Mouse (Mus musculus) heart, embryonic 10.5 days (tissue): ENCODE results near the gene Gm20388. TPM values are rescaled to one million over a fixed set of nuclear protein-coding genes. Genes with fewer than 3 reads are reported as not detected.

Experiments used
- DNase-seq: peaks from one replicate; pipeline ENCODE4 v3.0.0-alpha.2; 2017; ENCODE audit warnings: low spot score
- H3K27ac ChIP-seq: fragments of 300-500 bp; sonication (generic); 2 replicates; pipeline ENCODE4 v1.5.1; 2016; ENCODE audit warnings: mild to moderate bottlenecking
- H3K27me3 ChIP-seq: fragments of 300-500 bp; sonication (generic); 2 replicates; pipeline ENCODE4 v1.6.1; 2016; ENCODE audit warnings: mild to moderate bottlenecking; ENCODE audit not compliant: poor library complexity, insufficient read depth, severe bottlenecking
- H3K36me3 ChIP-seq: fragments of 300-500 bp; sonication (generic); 2 replicates; pipeline ENCODE4 v1.6.1; 2016; ENCODE audit warnings: mild to moderate bottlenecking, moderate library complexity
- H3K4me1 ChIP-seq: fragments of 300-500 bp; sonication (generic); 2 replicates; pipeline ENCODE4 v1.6.1; 2016; ENCODE audit warnings: mild to moderate bottlenecking
- H3K4me3 ChIP-seq: fragments of 300-500 bp; sonication (generic); 2 replicates; pipeline ENCODE4 v1.5.1; 2016; ENCODE audit warnings: mild to moderate bottlenecking, moderate library complexity
- H3K9me3 ChIP-seq: fragments of 300-500 bp; sonication (generic); 2 replicates; pipeline ENCODE4 v1.6.1; 2016; ENCODE audit warnings: mild to moderate bottlenecking, moderate library complexity
- WGBS: fragments of 180-500 bp; shearing (Covaris S2); methylation state at CpG from one replicate; pipeline ENCODE4 v1.1.7; 2016; 5-methylcytosine and 5-hydroxymethylcytosine counted together
- polyA plus RNA-seq: library from polyadenylated mRNA; unstranded; fragments of >200 nt; fragmentation: Nextera tagmentation; extraction: Ambion mirVana; gene quantifications from 2 replicates; pipeline ENCODE4 v1.2.1, GENCODE M21; 2016

The Gm20388 gene
- polyA plus RNA-seq, 1 experiment from 2014 or later, result 4.5 TPM

DNA sequence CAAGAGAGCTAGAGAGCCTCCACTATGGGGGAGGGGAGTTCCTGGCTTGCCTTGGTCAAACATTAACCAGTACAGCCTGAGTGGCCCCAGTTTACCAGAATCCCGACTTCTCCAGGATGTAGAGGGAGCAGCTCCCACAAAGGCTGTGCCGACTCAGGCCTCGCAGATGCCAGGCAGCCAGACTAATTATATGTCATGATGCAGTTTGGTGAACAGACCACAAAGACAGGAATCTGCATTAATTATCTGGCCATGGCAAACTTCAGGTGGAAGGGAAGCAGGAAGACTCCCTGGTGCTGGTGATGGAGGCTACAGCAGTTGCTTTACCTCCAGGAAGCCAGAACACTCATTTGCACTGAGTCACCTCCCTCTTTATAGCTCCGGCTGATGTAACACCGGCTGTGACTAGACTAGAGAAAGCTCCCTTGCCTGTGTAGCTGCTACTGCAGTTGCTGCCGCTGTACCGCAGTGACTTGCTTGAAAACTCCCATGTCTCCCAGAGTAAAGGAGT is 1987.3 kb downstream of the Gm20388 start:
- no peak for DNase-seq
- H3K4me1 ChIP-seq, result peaks cover 69% of the 10 kb centered on the region
- no peaks in the 10 kb centered on the region for H3K9me3 ChIP-seq
- peaks cover 26% of the 10 kb centered on the region; the same call in 1 of the 2 replicates for H3K36me3 ChIP-seq
- no peaks in the 10 kb centered on the region; the same call in 1 of the 2 replicates for H3K27me3 ChIP-seq
- 23% methylated on average over 7 of the region's 7 CpGs for WGBS
- H3K4me3 ChIP-seq, result peak overlapping the region; percentile 34; the same call in 1 of the 2 replicates
- peak overlapping the region; percentile 87 for H3K27ac ChIP-seq

DNA sequence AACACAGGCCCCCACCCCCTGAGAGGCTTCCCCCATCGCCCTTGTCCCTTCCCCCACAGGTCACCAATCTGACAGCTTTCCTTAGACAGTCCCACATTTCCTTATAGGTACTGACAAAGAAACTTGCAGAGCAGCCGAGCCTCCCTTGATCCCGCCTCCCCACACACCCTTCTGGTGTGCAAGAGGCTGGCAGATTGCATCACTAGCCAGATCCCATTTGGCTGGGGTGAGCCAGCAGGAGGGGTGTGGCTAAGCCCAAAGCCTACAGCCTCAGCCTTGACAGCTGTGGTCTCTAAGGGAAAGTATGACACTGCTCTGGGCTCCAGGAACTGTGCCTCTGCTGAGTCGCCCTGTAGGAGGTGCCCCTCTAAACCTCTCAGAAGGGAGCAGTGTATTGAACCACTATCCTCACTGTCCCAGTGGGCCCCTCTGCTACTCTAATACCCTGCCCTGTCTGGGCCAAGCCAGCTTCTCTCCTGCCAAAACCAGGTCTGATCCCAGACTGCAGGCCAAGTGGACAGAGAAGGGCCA is 1987.8 kb downstream of the Gm20388 start:
- Histone ChIP-seq H3K27ac (peak overlapping the region; percentile 87), H3K9me3 (no peaks in the 10 kb centered on the region), H3K27me3 (no peaks in the 10 kb centered on the region; the same call in 1 of the 2 replicates), H3K4me1 (peaks cover 71% of the 10 kb centered on the region), H3K36me3 (peaks cover 26% of the 10 kb centered on the region; the same call in 1 of the 2 replicates), H3K4me3 (peak overlapping the region; percentile 34; the same call in 1 of the 2 replicates)
- WGBS, result 6% methylated on average over 4 of the region's 4 CpGs
- peak; percentile 96 for DNase-seq

DNA sequence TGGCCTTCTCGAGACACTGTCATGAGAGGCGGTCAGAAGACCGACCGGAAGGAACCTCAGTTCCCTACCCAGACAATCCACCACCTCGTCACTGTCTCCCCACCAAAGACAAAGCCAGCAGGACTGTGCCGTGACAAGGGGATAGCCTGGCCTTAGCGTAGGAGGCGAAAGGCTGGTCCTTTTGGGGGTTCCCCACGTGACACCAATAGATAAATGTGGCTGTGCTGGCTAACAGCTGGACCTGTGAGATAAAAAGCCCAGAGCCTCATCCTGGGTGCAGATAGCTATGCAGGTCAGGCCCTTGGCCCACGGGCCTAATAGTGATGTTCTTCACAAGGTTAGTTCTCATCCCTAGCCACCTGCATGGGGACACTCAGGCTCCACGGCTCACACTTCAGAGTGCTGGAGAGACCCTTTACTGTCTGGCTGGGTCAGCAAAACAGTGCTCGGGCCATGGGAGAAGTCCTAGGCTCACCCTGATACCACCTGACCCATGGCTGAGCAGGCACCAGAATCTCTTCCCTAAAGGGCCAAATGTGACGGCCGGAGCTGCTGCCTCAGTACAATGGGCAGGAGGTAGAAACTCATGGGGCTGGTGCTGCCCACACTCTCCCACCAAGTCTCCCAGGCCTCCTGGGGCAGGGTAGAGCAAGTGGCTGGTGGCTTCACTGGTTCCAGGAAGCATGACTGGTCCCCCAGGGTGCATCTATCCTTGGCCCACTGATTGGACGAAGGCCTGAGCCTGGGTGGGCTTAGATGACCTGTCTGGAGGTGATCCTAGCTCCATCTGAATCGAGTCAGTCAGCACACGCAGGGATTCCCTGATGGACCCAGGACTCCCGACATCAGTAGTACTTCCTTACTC is 1988.8 kb downstream of the Gm20388 start:
- Histone ChIP-seq H3K36me3 (peaks cover 17% of the 10 kb centered on the region; the same call in 1 of the 2 replicates), H3K9me3 (no peaks in the 10 kb centered on the region), H3K27me3 (no peaks in the 10 kb centered on the region; the same call in 1 of the 2 replicates), H3K4me1 (peaks cover 81% of the 10 kb centered on the region), H3K4me3 (no peak overlapping the region), H3K27ac (peak overlapping the region; percentile 87)
- DNase-seq, result peak; percentile 91
- 69% methylated on average over 18 of the region's 18 CpGs for WGBS

- 47% methylated on average over 8 of the region's 8 CpGs for WGBS
- no peaks in the 10 kb centered on the region for H3K36me3 ChIP-seq
- peak overlapping the region; percentile 85 for H3K27ac ChIP-seq
- peaks cover 84% of the 10 kb centered on the region for H3K4me1 ChIP-seq
- no peak for DNase-seq
- H3K4me3 ChIP-seq, result no peak overlapping the region
- H3K27me3 ChIP-seq, result no peaks in the 10 kb centered on the region; the same call in 1 of the 2 replicates
- no peaks in the 10 kb centered on the region for H3K9me3 ChIP-seq
Observed at GRCm38 (mm10) chr8:121901498-121902236, 1991.0 kb downstream of the Gm20388 start.

- DNase-seq, result no peak
- Histone ChIP-seq H3K9me3 (no peaks in the 10 kb centered on the region), H3K27me3 (peaks cover 10% of the 10 kb centered on the region), H3K36me3 (no peaks in the 10 kb centered on the region), H3K4me1 (peaks cover 79% of the 10 kb centered on the region), H3K4me3 (no peak overlapping the region), H3K27ac (no peak overlapping the region)
- WGBS, result 52% methylated on average over 6 of the region's 6 CpGs
Observed at GRCm38 (mm10) chr8:121903977-121904376, 1993.3 kb downstream of the Gm20388 start.

GRCm38 (mm10) chr8:121904999-121905398 is 1994.4 kb downstream of the Gm20388 start:
- Histone ChIP-seq H3K36me3 (no peaks in the 10 kb centered on the region), H3K27me3 (peaks cover 13% of the 10 kb centered on the region; the same call in 1 of the 2 replicates), H3K4me3 (no peak overlapping the region), H3K9me3 (no peaks in the 10 kb centered on the region), H3K4me1 (peaks cover 76% of the 10 kb centered on the region), H3K27ac (no peak overlapping the region)
- DNase-seq, result no peak
- WGBS, result 85% methylated on average over 9 of the region's 9 CpGs

DNA sequence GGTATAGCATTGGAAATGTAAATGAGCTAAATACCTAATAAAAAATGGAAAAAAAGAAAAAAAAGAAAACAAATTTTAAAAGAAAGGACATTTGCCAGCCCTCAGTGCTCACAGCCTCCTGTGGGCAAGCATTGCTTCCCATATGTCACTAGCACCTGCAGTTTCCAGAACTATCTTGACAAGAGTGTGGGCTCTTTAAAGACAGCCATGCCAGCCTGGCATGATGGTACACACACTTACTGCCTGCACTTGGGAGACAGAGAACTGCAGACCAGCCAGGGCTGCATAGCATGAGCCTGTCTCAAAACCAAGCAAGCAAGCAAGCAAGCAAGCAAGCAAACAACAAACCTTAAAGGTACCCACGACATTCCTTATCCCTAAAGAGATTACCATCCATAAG is 1994.8 kb downstream of the Gm20388 start:
- H3K27me3 ChIP-seq, result peaks cover 13% of the 10 kb centered on the region; the same call in 1 of the 2 replicates
- peak overlapping the region; percentile 83 for H3K4me3 ChIP-seq
- peaks cover 73% of the 10 kb centered on the region for H3K4me1 ChIP-seq
- H3K36me3 ChIP-seq, result no peaks in the 10 kb centered on the region
- no peak overlapping the region for H3K27ac ChIP-seq
- H3K9me3 ChIP-seq, result no peaks in the 10 kb centered on the region
- WGBS, result 60% methylated on average over 1 of the region's 1 CpGs
- DNase-seq, result no peak

- Histone ChIP-seq H3K4me3 (peak overlapping the region; percentile 83), H3K36me3 (no peaks in the 10 kb centered on the region), H3K9me3 (no peaks in the 10 kb centered on the region), H3K4me1 (peaks cover 72% of the 10 kb centered on the region), H3K27ac (no peak overlapping the region), H3K27me3 (peaks cover 13% of the 10 kb centered on the region; the same call in 1 of the 2 replicates)
- no peak for DNase-seq
- WGBS, result 35% methylated on average over 5 of the region's 5 CpGs
Observed at GRCm38 (mm10) chr8:121905864-121906263, 1995.2 kb downstream of the Gm20388 start.

GRCm38 (mm10) chr8:121906542-121907512 is 1996.2 kb downstream of the Gm20388 start:
- no peak for DNase-seq
- peaks cover 65% of the 10 kb centered on the region for H3K4me1 ChIP-seq

DNA sequence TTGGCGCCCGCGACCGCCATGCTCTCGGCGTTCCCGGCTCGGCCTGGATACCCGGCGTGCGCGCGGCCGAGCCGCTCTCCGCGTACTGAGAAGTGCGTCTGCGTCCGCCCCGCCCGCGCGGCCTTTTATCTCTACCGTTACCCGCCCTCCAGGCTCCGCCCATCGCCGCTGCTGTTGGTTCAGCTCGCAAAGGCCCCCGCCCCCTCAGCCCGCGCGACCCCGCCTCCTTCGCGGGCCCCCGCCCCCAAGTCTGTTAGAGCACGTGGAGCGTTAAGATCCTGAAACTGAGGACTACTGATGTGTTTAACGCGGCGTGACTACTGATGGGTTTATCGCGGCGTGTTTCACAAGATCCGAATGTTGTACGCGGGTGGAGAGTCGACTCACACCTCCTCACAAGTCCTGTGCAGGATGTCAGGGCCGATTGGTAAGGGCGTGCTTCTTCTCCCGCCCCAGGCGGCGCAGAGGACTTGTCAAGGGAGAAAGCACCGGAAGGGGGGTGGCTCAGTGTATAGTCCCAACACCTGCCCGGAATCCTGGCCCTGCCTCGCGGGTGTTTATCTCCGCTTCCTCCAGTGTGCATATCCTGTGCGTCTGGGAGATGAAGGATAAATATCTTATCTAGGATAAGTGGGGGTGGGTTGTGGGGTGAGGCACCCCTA is 1997.1 kb downstream of the Gm20388 start, which contains the start of gene Slc7a5:
TSS of gene Slc7a5 (minus strand) at position 108 of the 662 bp plus-strand sequence.
- Histone ChIP-seq H3K27me3 (peaks cover 21% of the 10 kb centered on the region), H3K4me1 (peaks cover 57% of the 10 kb centered on the region), H3K9me3 (no peaks in the 10 kb centered on the region), H3K36me3 (no peaks in the 10 kb centered on the region), H3K4me3 (peak within 1 kb of the TSS; percentile 83), H3K27ac (peak within 1 kb of the TSS; percentile 89)
- peak; percentile 98 for DNase-seq
- WGBS, result under 1% methylated on average over 56 of the region's 61 CpGs

More at GRCm38 (mm10) chr8:121906542-121907512, 1996.2 kb downstream of the Gm20388 start:
- WGBS, result under 1% methylated on average over 72 of the region's 72 CpGs
- Histone ChIP-seq H3K4me3 (peak overlapping the region; percentile 83), H3K27me3 (peaks cover 20% of the 10 kb centered on the region), H3K27ac (peak overlapping the region; percentile 89), H3K9me3 (no peaks in the 10 kb centered on the region), H3K36me3 (no peaks in the 10 kb centered on the region)
